Mouse (Mus musculus) kidney, embryonic 16.5 days (tissue): Measurements from ENCODE around the gene Fbxw4. TPM values are rescaled to one million over a fixed set of nuclear protein-coding genes. Genes with fewer than 3 reads are reported as not detected.
A peak's percentile ranks its signal among the peaks of the same experiment; 100 is the strongest.
"Not testable (repeated sequence)": the region's sequence is repeated elsewhere in the genome, so short reads cannot be mapped to it uniquely, and the experiment has no call there.

ENCODE experiments used
- ATAC-seq: fragments of 200-750 bp; cut with Nextera tagmentation; 2 replicates; pipeline ENCODE4 v1.8.0; 2017; ENCODE audit warnings: moderate TSS enrichment; ENCODE audit not compliant: low FRiP score, low TSS enrichment
- H3K27ac ChIP-seq: fragments of 300-500 bp; sonication (generic); 2 replicates; pipeline ENCODE4 v1.5.1; 2014; ENCODE audit warnings: low read length
- H3K27me3 ChIP-seq: fragments of 300-500 bp; sonication (generic); 2 replicates; pipeline ENCODE4 v1.6.1; 2014; ENCODE audit warnings: low read length, control low read depth, mixed read lengths; ENCODE audit not compliant: insufficient read depth
- H3K36me3 ChIP-seq: fragments of 300-500 bp; sonication (generic); 2 replicates; pipeline ENCODE4 v1.6.1; 2014; ENCODE audit warnings: low read length, control low read depth, mixed read lengths; ENCODE audit not compliant: insufficient read depth
- H3K4me1 ChIP-seq: fragments of 300-500 bp; sonication (generic); 2 replicates; pipeline ENCODE4 v1.6.1; 2014; ENCODE audit warnings: low read length, control low read depth, mixed read lengths; ENCODE audit not compliant: insufficient read depth
- H3K4me2 ChIP-seq: fragments of 300-500 bp; sonication (generic); replicated peaks from 2 replicates; pipeline ENCODE4 v1.6.1; 2014; ENCODE audit warnings: low read depth, low read length
- H3K4me3 ChIP-seq: fragments of 300-500 bp; sonication (generic); 2 replicates; pipeline ENCODE4 v1.5.1; 2014; ENCODE audit warnings: mild to moderate bottlenecking, low read length
- H3K9ac ChIP-seq: fragments of 300-500 bp; sonication (generic); replicated peaks from 2 replicates; pipeline ENCODE4 v1.6.1; 2014; ENCODE audit warnings: low read length
- H3K9me3 ChIP-seq: fragments of 300-500 bp; sonication (generic); 2 replicates; pipeline ENCODE4 v1.6.1; 2016; ENCODE audit warnings: low read length, control low read depth
- WGBS: fragments of 180-500 bp; shearing (Covaris S2); extraction: QIAGEN DNeasy Blood & Tissue Kit; methylation state at CpG from one replicate; pipeline ENCODE4 v1.1.7; 2014; 5-methylcytosine and 5-hydroxymethylcytosine counted together
- polyA plus RNA-seq: library from polyadenylated mRNA; unstranded; fragments of >200 nt; fragmentation: Nextera tagmentation; extraction: Ambion mirVana; gene quantifications from 2 replicates; pipeline ENCODE4 v1.2.1, GENCODE M21; 2015

Gene Fbxw4
- polyA plus RNA-seq, 1 experiment from 2014 or later = 7.9 TPM

- ATAC-seq = no peak
- Histone ChIP-seq H3K4me1 (peaks cover 17% of the 10 kb centered on the region), H3K9ac (no peak overlapping the region), H3K4me3 (no peak overlapping the region), H3K9me3 (no peaks in the 10 kb centered on the region), H3K36me3 (peaks cover 23% of the 10 kb centered on the region), H3K27ac (no peak overlapping the region), H3K27me3 (no peaks in the 10 kb centered on the region), H3K4me2 (no peak overlapping the region)
- 95% methylated on average over 11 of the region's 11 CpGs for WGBS
Observed at GRCm38 (mm10) chr19:45554136-45554535, 106.0 kb downstream of the Fbxw4 start.

DNA sequence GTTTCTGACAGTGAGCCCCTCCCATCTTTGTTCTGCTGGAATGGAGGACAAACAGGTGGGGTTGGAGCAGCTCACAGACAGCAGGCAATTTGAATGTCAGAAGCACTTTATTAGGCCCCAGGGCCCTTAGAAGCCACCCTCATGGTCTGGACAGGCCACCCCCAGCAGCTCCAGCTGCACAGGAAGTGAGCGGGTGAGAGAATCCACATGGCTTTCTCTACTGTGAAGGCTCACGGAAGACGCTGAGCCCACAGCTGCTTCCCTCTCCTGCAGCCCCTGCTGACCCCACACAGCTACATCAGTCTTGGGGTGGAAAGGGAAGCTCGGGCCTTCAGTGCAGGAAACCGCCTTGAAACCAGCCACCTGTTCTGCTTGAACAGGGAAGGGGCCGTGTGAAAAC, 107.9 kb downstream of the Fbxw4 start:
- Histone ChIP-seq H3K9me3 (no peaks in the 10 kb centered on the region), H3K27me3 (peaks cover 3% of the 10 kb centered on the region; the same call in 1 of the 2 replicates), H3K4me3 (no peak overlapping the region), H3K4me1 (peaks cover 22% of the 10 kb centered on the region), H3K27ac (peak overlapping the region; percentile 47), H3K4me2 (no peak overlapping the region), H3K36me3 (peaks cover 20% of the 10 kb centered on the region), H3K9ac (no peak overlapping the region)
- ATAC-seq = peak; percentile 66
- 25% methylated on average over 6 of the region's 6 CpGs for WGBS

- Histone ChIP-seq H3K9me3 (no peaks in the 10 kb centered on the region), H3K4me2 (no peak overlapping the region), H3K36me3 (peaks cover 15% of the 10 kb centered on the region; the same call in 1 of the 2 replicates), H3K4me1 (peaks cover 22% of the 10 kb centered on the region), H3K27ac (no peak overlapping the region), H3K27me3 (peaks cover 18% of the 10 kb centered on the region), H3K4me3 (no peak overlapping the region), H3K9ac (no peak overlapping the region)
- no peak for ATAC-seq
- WGBS = 69% methylated on average over 4 of the region's 4 CpGs
Observed at GRCm38 (mm10) chr19:45549948-45550347, 110.2 kb downstream of the Fbxw4 start.

DNA sequence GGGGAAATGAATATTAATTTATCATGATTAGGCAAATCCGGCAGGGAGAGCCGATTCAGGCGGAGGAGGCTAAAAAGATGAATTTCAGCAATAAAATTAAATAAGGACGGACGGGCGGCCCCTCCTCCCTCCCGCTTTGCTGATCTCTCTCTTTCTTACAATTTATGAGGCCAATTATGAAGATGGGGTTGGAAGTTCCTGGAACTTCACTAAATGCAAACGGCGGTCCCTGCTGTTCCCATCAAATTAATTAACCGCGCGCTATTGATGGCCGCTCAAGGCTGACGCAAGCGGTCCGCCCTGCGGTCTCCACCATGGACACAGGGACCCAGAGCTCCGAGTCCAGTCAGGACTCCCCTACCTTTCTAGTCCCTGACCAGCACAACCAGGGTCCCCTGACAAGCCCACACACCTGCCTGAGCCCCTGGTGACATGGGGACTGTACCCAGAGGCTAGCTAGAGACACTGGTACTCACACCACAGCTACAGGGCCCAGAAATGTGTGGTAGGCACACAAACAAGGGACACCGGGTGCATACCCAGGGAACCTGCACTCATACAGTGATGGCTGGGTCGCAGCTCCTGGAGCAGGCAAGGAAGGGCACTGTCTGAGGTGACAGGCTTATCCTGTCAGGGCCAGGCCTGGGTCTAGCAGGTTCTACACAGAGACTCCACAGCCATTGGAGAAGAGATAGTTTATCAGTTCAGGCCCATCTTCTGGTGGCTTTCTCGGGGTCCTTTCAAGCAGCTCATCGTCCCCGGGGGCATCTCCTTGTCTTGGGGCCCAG, 110.8 kb downstream of the Fbxw4 start:
- H3K27me3 ChIP-seq = peaks cover 18% of the 10 kb centered on the region
- H3K9ac ChIP-seq = no peak overlapping the region
- no peaks in the 10 kb centered on the region for H3K9me3 ChIP-seq
- H3K4me3 ChIP-seq = no peak overlapping the region
- WGBS = 44% methylated on average over 23 of the region's 23 CpGs
- no peak overlapping the region for H3K4me2 ChIP-seq
- H3K36me3 ChIP-seq = peaks cover 9% of the 10 kb centered on the region; the same call in 1 of the 2 replicates
- H3K4me1 ChIP-seq = peaks cover 26% of the 10 kb centered on the region
- H3K27ac ChIP-seq = no peak overlapping the region
- no peak for ATAC-seq

GRCm38 (mm10) chr19:45548196-45548595, 111.9 kb downstream of the Fbxw4 start:
- H3K4me3 ChIP-seq, H3K9me3 ChIP-seq, H3K36me3 ChIP-seq, H3K9ac ChIP-seq, H3K27ac ChIP-seq, H3K4me2 ChIP-seq: not testable (repeated sequence)
- peaks cover 31% of the 10 kb centered on the region for H3K4me1 ChIP-seq
- peak; percentile 20; the same call in 1 of the 2 replicates for ATAC-seq
- peaks cover 24% of the 10 kb centered on the region for H3K27me3 ChIP-seq

DNA sequence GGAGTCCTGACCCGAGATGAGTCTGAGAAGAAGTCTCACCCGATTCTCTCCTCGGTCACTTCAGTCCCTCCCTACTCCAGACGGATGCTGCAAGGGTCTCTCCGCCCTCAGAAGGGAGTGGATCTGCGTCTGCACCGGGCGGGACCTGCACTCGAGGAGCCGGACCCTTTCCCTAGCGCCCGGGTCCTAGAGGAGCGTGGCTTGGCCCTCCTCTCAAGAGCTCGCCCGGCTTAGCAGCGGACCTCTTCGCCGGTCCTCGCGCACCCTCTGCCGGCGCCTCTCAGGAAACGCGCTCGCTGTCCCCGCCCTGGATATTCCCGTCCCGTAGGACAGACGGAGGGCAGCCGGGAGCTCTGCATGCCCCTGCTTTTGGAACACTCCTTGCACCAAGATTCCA, 115.2 kb downstream of the Fbxw4 start:
- H3K4me1 ChIP-seq = peaks cover 30% of the 10 kb centered on the region

DNA sequence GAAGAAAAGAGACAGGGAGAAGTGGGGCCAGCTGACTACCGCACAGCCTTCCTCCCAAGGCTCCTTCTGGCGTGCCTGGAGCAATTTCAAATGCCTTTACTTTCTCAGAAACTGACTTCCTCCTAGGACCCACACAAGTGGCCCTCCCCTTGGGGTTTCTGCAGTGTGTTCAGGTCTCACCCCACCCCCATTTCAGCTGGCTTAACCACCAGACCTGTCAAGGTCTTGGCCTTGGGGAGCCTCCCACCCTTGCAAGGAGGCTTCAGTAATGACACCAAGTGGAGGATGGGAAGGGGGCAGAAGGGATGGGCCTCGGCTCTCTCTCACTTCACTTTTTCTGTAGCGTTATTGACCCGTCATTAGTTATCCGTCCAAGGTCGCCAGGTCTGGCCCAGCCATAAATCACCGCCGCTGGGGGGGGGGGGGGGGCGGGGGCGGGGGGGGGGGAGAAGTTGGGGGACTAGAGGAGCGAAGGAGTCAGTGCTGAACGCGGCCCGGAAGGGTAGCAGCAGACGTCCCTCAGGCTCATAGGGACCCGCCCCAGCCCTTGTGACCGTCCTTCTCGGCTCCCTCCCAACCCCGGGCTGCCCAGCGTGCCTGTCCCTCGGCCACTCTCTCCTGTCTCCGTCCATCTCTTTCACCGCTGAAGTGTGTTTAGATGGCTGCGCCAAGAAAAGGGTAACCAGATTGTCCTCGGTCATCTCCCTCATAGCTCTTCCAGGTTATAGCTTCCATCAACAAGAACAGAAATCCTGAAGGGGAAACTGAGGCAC, 115.8 kb downstream of the Fbxw4 start:
- Histone ChIP-seq H3K4me2 (peak overlapping the region; percentile 70), H3K27me3 (peaks cover 57% of the 10 kb centered on the region), H3K27ac (no peak overlapping the region), H3K4me1 (peaks cover 27% of the 10 kb centered on the region), H3K9me3 (no peaks in the 10 kb centered on the region), H3K36me3 (no peaks in the 10 kb centered on the region), H3K9ac (peak overlapping the region; percentile 55), H3K4me3 (peak overlapping the region; percentile 39)
- WGBS = under 1% methylated on average over 21 of the region's 26 CpGs
- ATAC-seq = no peak

More for the DNA sequence above, 115.2 kb downstream of the Fbxw4 start:
- Histone ChIP-seq H3K4me2 (peak overlapping the region; percentile 70), H3K27ac (no peak overlapping the region), H3K4me3 (peak overlapping the region; percentile 39), H3K36me3 (no peaks in the 10 kb centered on the region), H3K9me3 (no peaks in the 10 kb centered on the region), H3K9ac (peak overlapping the region; percentile 55; the same call in 1 of the 2 replicates), H3K27me3 (peaks cover 52% of the 10 kb centered on the region)
- WGBS = under 1% methylated on average over 30 of the region's 30 CpGs
- ATAC-seq = peak; percentile 77

DNA sequence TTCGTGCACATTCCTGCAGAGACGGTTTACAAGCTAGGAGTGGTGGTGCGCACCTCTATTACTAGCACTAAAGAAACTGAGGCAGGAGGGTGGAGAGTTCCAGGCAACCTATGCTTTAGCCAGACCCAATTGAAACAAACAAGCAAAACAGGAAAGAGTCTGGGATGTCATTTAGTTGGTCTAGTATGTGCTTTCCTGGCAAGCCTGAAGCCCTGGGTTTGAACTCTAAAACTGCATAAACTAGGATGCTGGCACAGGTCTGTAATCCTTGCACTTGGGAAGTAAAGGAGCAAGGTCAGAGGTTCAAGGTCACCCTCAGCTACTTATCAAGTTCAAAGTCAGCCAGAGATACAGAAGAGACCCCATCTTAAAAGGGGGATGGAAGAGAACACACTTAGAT, 118.1 kb downstream of the Fbxw4 start:
- peak overlapping the region; percentile 50; the same call in 1 of the 2 replicates for H3K9ac ChIP-seq
- no peaks in the 10 kb centered on the region for H3K9me3 ChIP-seq
- no peak overlapping the region for H3K27ac ChIP-seq
- H3K4me1 ChIP-seq = peaks cover 20% of the 10 kb centered on the region
- peak overlapping the region; percentile 83 for H3K4me2 ChIP-seq
- peaks cover 55% of the 10 kb centered on the region for H3K27me3 ChIP-seq
- 31% methylated on average over 3 of the region's 3 CpGs for WGBS
- no peaks in the 10 kb centered on the region for H3K36me3 ChIP-seq
- no peak for ATAC-seq
- peak overlapping the region; percentile 45 for H3K4me3 ChIP-seq

DNA sequence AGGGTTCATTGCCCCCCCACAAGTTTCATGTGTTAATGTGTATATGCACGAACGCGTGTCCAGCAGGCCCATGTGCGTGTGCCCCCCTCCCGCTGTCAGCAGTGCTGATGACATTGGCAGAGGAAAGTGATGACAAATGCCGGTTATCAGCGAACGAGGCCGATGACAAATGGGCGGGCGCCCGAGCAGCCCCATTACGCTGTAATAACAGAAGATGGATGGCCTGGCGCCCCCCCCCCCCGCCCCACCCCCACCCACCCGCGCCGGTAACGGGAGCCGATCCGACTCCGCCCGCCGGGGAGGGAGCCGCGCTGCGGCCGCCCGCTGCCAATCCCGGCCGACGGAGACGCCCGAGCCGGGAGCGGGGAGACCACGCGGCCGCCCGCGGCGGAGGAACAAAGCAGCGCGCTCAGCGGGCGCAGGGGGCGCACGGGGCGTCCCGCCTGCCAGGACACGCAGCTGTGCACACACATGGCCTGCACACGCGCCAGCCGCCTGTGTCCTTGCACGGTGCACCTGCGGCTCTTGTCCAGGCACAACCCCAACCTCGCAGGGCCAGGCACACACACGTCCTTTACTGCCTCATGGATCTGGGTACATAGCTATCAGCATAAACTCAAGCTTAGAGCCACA, 118.6 kb downstream of the Fbxw4 start:
- WGBS = 0% methylated on average over 43 of the region's 58 CpGs
- ATAC-seq = no peak
- Histone ChIP-seq H3K4me2 (peak overlapping the region; percentile 83), H3K36me3 (no peaks in the 10 kb centered on the region), H3K4me3 (peak overlapping the region; percentile 45), H3K27me3 (peaks cover 52% of the 10 kb centered on the region), H3K27ac (no peak overlapping the region), H3K9ac (peak overlapping the region; percentile 50), H3K4me1 (peaks cover 20% of the 10 kb centered on the region), H3K9me3 (no peaks in the 10 kb centered on the region)
